Mouse (Mus musculus) cortical plate, adult 2 months (tissue): ENCODE results near the gene Mobp. TPM values are rescaled to one million over a fixed set of nuclear protein-coding genes. Genes with fewer than 3 reads are reported as not detected.

ENCODE experiments used
- H3K27ac ChIP-seq: fragments of 200-500 bp; 2 replicates; pipeline ENCODE4 v1.5.1; 2012; ENCODE audit warnings: low read length, control low read depth, inconsistent platforms; ENCODE audit not compliant: insufficient read depth
- H3K4me1 ChIP-seq: fragments of 200-500 bp; 2 replicates; pipeline ENCODE4 v1.6.1; 2011; ENCODE audit warnings: low read length; ENCODE audit not compliant: control insufficient read depth, insufficient read depth
- H3K4me3 ChIP-seq: fragments of 200-500 bp; 2 replicates; pipeline ENCODE4 v1.5.1; 2011; ENCODE audit warnings: mild to moderate bottlenecking, low read length, control low read depth; ENCODE audit not compliant: insufficient read depth
- CTCF ChIP-seq: fragments of 200-500 bp; IDR thresholded peaks from 2 replicates; pipeline ENCODE4 v1.5.1; 2011; ENCODE audit warnings: mild to moderate bottlenecking, control low read depth, low read length; ENCODE audit not compliant: insufficient read depth; ENCODE audit errors: extremely low read depth
- POLR2A ChIP-seq: fragments of 200-500 bp; IDR thresholded peaks from 2 replicates; pipeline ENCODE4 v1.6.1; 2011; ENCODE audit warnings: mild to moderate bottlenecking, low read length, control low read depth; ENCODE audit not compliant: insufficient read depth; ENCODE audit errors: extremely low read depth
- polyA plus RNA-seq: library from polyadenylated mRNA; depleted of rRNA; stranded (reverse); fragments of >200 nt; gene quantifications from 2 replicates; pipeline ENCODE4 v1.2.3, GENCODE M21; 2012

Gene Mobp
- polyA plus RNA-seq, 1 experiment: 1,403 TPM

DNA sequence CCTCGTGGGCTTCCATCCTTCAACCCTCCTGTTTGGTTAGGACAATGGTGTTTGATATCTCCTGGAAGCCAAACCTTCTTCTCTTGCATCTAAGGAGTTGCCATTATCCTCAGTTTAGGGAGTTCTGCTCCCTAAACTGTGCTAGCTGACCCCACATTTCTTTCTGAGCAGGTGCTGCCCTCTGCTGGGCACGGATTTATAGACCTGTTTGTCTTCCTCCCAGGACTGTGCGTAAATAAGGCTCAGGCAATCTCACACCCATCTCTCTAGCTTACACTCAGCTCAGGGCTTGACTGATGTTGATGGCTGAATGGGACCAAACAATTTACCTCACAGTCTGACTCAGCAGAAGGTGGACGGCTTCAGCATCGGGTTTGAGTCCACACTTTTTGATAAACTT, 21.8 kb downstream of the Mobp start:
- TF ChIP-seq CTCF: peak; percentile 73
- no peak for TF ChIP-seq POLR2A
- Histone ChIP-seq H3K27ac (no peak overlapping the region), H3K4me3 (no peak overlapping the region), H3K4me1 (peaks cover 1% of the 10 kb centered on the region; the same call in 1 of the 2 replicates)

DNA sequence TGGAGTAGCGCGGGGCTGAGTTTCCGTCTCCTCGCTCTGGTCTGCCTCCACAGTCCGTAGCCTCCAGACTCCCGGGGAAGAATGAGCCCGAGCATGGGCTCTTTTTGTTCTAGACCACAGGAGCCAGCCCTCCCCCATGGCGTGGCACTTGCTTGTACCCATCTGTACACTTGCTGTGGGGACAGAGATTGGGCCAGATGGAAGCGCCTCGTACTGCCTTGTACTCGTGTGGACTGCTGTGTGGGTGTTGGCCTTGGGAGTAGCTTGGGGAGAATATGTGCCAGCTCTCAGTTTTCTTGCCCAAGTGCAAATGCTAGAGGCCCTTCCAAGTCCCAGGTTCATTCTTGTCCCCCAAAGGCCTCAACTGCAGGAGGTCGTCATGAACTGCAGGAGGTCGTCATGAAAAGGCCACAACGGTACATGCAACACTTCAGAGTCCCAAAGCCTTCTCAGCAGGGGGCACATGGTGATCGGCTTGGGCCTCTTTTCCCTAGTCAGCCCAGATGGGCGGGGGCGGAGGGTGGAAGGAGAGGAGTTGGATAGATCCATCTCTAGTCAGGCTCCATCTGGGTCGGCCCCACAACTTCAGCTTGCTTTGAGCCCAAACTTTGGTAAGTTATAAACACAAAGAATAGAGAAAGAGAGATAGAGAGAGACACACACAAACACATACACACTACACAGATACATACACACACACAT, 25.1 kb downstream of the Mobp start:
- Histone ChIP-seq H3K4me3 (no peak overlapping the region), H3K4me1 (peaks cover 3% of the 10 kb centered on the region; the same call in 1 of the 2 replicates), H3K27ac (no peak overlapping the region)
- TF ChIP-seq POLR2A (no peak; the same call in 1 of the 2 replicates), CTCF (no peak)

DNA sequence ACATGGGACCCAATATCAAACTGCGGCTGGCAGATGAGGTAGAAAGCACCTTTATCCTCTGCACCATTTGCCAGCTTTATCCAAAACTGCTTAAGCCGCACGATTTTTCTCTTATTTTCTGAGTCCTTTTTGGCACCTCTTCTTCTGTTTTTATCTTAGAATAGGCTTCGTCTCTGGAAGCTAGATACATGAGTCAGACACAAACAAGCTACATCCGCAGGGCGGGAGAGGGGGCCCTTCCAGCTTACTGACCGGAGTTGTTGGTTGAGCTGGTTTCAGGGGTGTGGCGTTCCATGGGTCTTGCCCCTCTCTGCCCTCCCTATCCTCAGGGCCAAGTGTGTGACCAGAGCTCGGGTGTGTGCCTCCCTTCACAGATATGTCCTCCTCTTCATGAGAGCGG, 29.3 kb downstream of the Mobp start:
- TF ChIP-seq CTCF (no peak), POLR2A (no peak)
- Histone ChIP-seq H3K27ac (no peak overlapping the region), H3K4me1 (peaks cover 3% of the 10 kb centered on the region; the same call in 1 of the 2 replicates), H3K4me3 (peak overlapping the region; percentile 7; the same call in 1 of the 2 replicates)

DNA sequence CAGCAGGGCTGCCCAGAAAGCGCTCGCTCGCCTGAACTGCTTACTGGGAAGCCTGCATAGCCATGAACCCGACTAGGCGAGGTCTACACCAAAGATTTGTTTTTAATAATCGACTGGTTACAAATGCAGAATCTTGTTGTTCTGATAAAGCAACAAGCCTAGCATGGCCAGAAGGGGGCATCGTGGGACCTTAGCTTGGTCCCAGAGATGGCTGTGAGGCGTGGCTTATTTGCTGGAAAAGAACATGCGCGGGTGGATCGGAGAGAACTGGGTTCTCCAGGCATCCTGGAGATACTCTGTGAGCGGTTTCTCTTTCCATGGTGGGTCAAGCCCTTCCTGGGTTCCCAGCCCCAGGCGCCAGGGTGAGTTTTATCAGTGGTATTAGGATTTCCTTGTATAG, 35.0 kb downstream of the Mobp start:
- H3K4me1 ChIP-seq: peaks cover 2% of the 10 kb centered on the region; the same call in 1 of the 2 replicates
- H3K27ac ChIP-seq: no peak overlapping the region
- H3K4me3 ChIP-seq: no peak overlapping the region; the same call in 1 of the 2 replicates
- TF ChIP-seq CTCF: peak; percentile 73
- TF ChIP-seq POLR2A: peak; percentile 37; the same call in 1 of the 2 replicates

DNA sequence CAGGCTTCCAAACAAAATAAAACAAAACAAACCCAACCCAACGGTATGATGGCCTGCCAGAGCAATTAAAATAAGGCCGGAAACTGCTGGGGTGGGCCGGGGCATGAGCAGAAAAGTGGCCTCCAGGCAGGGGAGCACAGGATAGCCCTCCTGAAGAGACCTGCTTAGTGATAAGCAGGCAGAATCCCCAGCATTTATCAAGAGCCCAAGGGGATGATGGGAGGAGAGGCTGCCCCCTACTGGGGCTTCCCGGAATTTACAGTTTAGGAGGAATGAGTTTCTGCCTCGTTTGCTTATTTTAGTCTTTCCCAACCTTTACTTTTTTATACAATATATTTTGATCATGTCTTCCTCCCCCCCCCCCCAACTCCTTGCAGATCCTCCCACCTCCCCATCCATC, 37.3 kb downstream of the Mobp start:
- peaks cover 2% of the 10 kb centered on the region; the same call in 1 of the 2 replicates for H3K4me1 ChIP-seq
- no peak for TF ChIP-seq POLR2A
- no peak for TF ChIP-seq CTCF
- H3K27ac ChIP-seq: no peak overlapping the region
- H3K4me3 ChIP-seq: no peak overlapping the region

DNA sequence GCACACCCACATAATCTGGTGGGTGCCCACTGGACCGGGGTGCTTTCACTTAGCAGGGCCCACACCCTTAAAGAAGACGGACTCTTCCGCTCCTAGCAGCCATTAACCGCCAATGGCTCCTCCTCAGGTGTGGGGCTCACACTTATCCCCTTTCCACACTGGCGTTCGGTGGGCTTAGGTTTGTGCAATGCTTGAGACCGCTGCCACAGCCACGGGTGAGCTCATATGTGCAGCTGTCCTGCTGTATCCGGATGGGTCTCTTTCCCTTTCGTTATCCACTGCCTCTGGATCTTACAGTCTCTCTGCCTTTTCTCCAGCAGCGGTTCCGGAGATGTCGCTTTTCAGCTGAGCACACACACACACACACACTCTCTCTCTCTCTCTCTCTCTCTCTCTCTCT, 41.4 kb downstream of the Mobp start:
- H3K27ac ChIP-seq: no peak overlapping the region
- peak overlapping the region; percentile 48 for H3K4me3 ChIP-seq
- H3K4me1 ChIP-seq: no peaks in the 10 kb centered on the region
- TF ChIP-seq POLR2A (0 out of 2 replicates have a peak, but pooled peaks have one; percentile 6), CTCF (no peak)

DNA sequence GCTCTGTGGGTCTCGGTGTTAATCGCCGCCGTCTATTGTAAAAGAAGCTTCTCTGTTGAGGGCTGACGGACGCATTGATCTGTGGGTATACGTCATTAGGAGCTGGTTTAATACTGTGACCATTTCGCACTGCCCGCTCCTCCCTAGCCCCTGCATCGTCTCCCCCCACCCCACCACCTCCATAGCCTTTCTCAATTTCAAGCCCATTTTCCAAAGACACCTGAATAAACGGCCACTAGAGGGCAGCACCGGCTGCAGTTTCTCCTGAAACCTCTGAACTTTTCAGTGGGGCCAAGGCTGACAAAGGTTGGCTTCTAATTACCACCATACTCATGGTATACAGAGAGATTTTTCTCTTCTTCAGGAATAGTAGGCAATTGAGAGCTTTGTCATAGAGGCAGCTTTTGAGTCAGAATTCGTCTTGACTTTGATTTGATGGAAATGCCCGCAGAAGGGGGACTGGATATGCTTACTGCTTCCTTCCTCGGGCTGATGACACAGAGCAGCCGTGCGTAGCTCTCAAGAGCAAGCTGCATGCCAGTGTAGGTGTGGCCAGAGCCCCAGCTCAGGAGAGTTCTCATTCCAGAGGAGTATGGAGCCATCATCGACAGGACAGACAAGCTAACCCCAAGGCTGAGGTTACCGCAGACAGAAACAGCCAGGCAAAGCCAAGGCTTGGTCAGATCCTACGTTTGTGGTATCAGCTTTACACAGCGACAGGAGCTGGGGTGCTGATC, 42.0 kb downstream of the Mobp start:
- Histone ChIP-seq H3K4me3 (peak overlapping the region; percentile 48), H3K4me1 (no peaks in the 10 kb centered on the region), H3K27ac (no peak overlapping the region)
- TF ChIP-seq POLR2A (no peak), CTCF (peak; percentile 70)

DNA sequence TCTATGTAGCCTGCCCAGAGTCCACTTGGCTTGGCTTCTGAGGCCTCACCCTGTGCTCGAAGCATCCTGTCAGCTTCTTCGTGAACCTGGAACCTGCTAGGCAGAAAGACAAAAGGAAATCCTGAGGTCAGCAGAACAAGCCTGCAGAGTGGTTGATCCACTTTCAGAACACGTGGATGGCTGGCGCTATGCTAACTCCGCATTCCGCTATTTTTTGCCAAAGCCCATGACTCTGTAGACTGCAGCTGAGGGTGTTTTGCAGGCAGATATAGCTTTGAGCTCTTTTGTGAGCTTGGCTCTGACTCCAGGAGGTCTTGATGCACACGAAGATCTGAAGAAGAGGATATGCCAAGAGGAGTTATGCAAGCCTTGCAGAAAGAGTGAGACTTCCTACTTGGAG, 43.2 kb downstream of the Mobp start:
- no peak for TF ChIP-seq POLR2A
- TF ChIP-seq CTCF: no peak
- no peak overlapping the region for H3K27ac ChIP-seq
- no peaks in the 10 kb centered on the region for H3K4me1 ChIP-seq
- H3K4me3 ChIP-seq: no peak overlapping the region

DNA sequence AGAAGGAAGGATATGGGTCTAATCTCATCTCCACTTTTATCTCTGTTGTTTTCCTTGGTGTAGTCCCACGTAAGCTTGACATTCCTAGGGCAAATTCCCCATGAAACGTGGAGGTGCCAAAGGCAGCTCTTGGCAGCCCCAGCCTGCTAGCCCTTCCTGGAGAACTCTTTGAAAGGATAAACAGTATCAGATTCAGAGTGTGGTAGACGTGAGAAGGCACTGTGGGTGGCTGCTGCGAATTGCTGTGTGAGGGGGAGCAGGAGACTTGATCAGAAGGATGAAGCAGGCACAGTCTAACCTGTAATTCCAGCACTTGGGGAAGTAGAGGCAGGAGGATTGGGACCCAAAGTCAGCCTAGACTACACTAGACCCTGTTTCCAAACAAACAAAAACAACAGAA, 51.4 kb downstream of the Mobp start:
- Histone ChIP-seq H3K4me3 (no peak overlapping the region), H3K27ac (no peak overlapping the region)
- no peak for TF ChIP-seq CTCF
- no peak for TF ChIP-seq POLR2A

DNA sequence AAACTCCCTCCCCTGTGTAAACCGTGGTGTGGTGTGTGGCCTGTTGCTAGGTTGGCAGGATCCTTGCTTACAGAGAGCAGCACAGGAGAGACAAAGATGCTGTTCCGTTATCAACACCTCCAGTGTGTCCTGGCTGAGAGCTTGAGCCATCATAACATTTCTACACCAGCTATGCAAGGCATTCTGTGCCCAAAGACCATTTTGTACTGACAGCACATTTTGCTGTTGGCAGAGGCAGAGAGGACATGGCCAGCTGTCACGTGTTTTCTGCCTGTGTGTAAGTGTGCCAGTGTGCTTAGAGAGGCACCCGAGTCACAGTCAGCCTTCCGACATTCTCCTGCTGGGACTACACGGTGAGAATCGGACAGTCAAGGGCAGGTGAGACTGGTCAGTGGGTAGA, 52.2 kb downstream of the Mobp start:
- no peak overlapping the region for H3K4me3 ChIP-seq
- no peak for TF ChIP-seq POLR2A
- TF ChIP-seq CTCF: no peak
- H3K4me1 ChIP-seq: peaks cover 4% of the 10 kb centered on the region
- H3K27ac ChIP-seq: no peak overlapping the region

More for the DNA sequence above, 51.4 kb downstream of the Mobp start:
- H3K4me1 ChIP-seq: peaks cover 4% of the 10 kb centered on the region
